Mouse (Mus musculus) C2C12 (cell line): Measurements from ENCODE around the gene Tmem184c. TPM values are rescaled to one million over a fixed set of nuclear protein-coding genes. Genes with fewer than 3 reads are reported as not detected.

ENCODE experiments used
- H3K27me3 ChIP-seq: one replicate; pipeline ENCODE4 v1.6.1; 2011; ENCODE audit not compliant: control insufficient read depth, insufficient read depth, insufficient read length
- H3K36me3 ChIP-seq: one replicate; pipeline ENCODE4 v1.6.1; 2011; ENCODE audit not compliant: control insufficient read depth, insufficient read depth
- H3K4me3 ChIP-seq: one replicate; pipeline ENCODE4 v1.5.1; 2011; ENCODE audit warnings: mild to moderate bottlenecking, control low read depth; ENCODE audit not compliant: poor library complexity, insufficient read depth, severe bottlenecking
- H3K79me2 ChIP-seq: one replicate; pipeline ENCODE4 v1.6.1; 2011; ENCODE audit not compliant: control insufficient read depth, insufficient read depth
- H3K79me3 ChIP-seq: one replicate; pipeline ENCODE4 v1.6.1; 2011; ENCODE audit warnings: low read depth, control low read depth
- H3ac ChIP-seq: one replicate; pipeline ENCODE3; 2011; ENCODE audit warnings: low read depth; ENCODE audit not compliant: control insufficient read depth, insufficient read length
- CEBPB ChIP-seq: IDR thresholded peaks from one replicate; pipeline ENCODE4 v1.6.1; 2011; ENCODE audit warnings: low read depth, mild to moderate bottlenecking, control low read depth, moderate library complexity
- CTCF ChIP-seq: IDR thresholded peaks from one replicate; pipeline ENCODE4 v1.5.1; 2011; ENCODE audit not compliant: control insufficient read depth, insufficient read depth, insufficient read length
- FOSL1 ChIP-seq: IDR thresholded peaks from one replicate; pipeline ENCODE4 v1.8.0; 2011; ENCODE audit warnings: mild to moderate bottlenecking, low read length; ENCODE audit not compliant: poor library complexity, insufficient read depth, severe bottlenecking
- MAX ChIP-seq: IDR thresholded peaks from one replicate; pipeline ENCODE4 v1.6.1; 2011; ENCODE audit warnings: mild to moderate bottlenecking, control low read depth
- MYOD1 ChIP-seq: IDR thresholded peaks from one replicate; pipeline ENCODE4 v1.6.1; 2011; ENCODE audit warnings: low read depth; ENCODE audit not compliant: control insufficient read depth, insufficient read length
- MYOG ChIP-seq: IDR thresholded peaks from one replicate; pipeline ENCODE4 v1.6.1; 2011; ENCODE audit not compliant: control insufficient read depth, insufficient read length; ENCODE audit errors: extremely low read depth
- USF1 ChIP-seq: IDR thresholded peaks from one replicate; pipeline ENCODE4 v1.6.1; 2011; ENCODE audit warnings: low read depth, mild to moderate bottlenecking, control low read depth, moderate library complexity
- long read RNA-seq, 2 experiments: library from polyadenylated mRNA; unstranded; transcript quantifications; one replicate each; pipeline ENCODE4 v2.0.0; 2019 to 2020
- polyA plus RNA-seq: library from polyadenylated mRNA; unstranded; fragments of >200 nt; fragmentation: generic; extraction: Trizol; gene quantifications from one replicate; pipeline ENCODE4 v1.2.1, GENCODE M21; 2012; ENCODE audit warnings: missing spikeins

The Tmem184c gene
- polyA plus RNA-seq: 8.3 TPM
- long read RNA-seq, experiment 1, transcript Tmem184c-201 (10 exons, 2,678 nt): major isoform, 27 of 30 reads
- long read RNA-seq, experiment 1, partial matches to known transcripts: 0 of 30 reads
- long read RNA-seq, experiment 1, other reads (novel, unspliced or antisense): 3 of 30 reads
- long read RNA-seq, experiment 2, transcript Tmem184c-201 (10 exons, 2,678 nt): major isoform, 181 of 212 reads
- long read RNA-seq, experiment 2, partial matches to known transcripts: 7 of 212 reads
- long read RNA-seq, experiment 2, other reads (novel, unspliced or antisense): 24 of 212 reads

- peak within 1 kb of the TSS; percentile 69 for H3K4me3 ChIP-seq
- peak; percentile 20 for TF ChIP-seq MAX
- TF ChIP-seq CEBPB: no peak
- peaks cover 22% of the 10 kb centered on the region for H3K79me2 ChIP-seq
- peak within 1 kb of the TSS; percentile 72 for H3ac ChIP-seq
- H3K79me3 ChIP-seq: peaks cover 9% of the 10 kb centered on the region
- no peaks in the 10 kb centered on the region for H3K27me3 ChIP-seq
- H3K36me3 ChIP-seq: peaks cover 8% of the 10 kb centered on the region
These were observed at the start of gene Tmem184c for GRCm38 (mm10) chr8:77610374-77610969. Gene Tmem184c (minus strand): TSS chr8:77610698.

DNA sequence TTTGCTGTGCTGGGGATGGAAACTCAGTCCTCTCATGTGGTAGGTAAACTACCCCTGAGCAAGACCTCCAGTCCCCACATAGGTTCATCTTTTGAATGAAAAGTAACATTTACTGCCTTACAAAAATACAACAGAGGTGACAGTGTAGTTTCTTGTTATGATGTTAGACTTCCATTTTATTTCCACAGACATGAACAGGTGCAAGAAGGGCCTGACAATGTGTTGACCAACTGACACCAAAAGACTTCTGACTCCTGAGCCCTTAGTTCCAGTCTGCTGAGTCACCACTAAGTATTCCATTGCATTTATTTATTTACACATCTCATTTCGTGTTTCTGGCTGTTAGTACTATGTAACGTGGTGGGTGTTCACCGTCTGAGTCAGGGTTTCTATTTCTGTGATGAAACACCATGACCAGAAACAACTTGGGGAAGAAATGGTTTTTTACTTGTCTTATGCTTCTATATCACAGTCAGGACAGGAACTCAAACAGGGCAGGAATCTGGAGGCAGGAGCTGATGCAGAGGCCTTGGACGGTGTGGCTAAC, 49.1 kb upstream of the Tmem184c start:
- no peak overlapping the region for H3ac ChIP-seq
- no peaks in the 10 kb centered on the region for H3K36me3 ChIP-seq
- no peaks in the 10 kb centered on the region for H3K27me3 ChIP-seq
- H3K4me3 ChIP-seq: no peak overlapping the region
- TF ChIP-seq CTCF (no peak), MAX (no peak), CEBPB (peak; percentile 22), MYOD1 (peak; percentile 82)
- no peaks in the 10 kb centered on the region for H3K79me3 ChIP-seq
- no peaks in the 10 kb centered on the region for H3K79me2 ChIP-seq

DNA sequence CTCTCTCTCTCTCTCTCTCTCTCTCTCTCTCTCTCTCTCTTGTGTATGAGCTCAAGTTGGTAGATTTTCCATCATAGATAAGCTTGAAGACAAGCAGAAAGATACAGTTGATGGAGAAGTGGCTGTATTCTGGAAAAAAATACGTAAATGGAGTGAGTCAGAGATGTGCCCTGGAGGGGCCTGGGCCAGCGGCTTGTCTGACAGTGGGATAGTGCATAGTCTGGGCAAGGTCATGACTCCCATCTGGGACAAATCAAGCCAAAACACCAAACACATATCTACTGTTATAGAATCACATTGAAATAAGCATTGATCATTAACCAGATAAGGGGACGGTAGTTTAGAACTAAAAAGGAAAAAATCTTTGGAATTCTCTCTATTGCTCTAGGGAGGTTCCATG, 47.9 kb upstream of the Tmem184c start:
- H3K27me3 ChIP-seq: no peaks in the 10 kb centered on the region
- H3K36me3 ChIP-seq: no peaks in the 10 kb centered on the region
- no peak overlapping the region for H3K4me3 ChIP-seq
- no peak for TF ChIP-seq MYOG
- TF ChIP-seq FOSL1: no peak
- no peak for TF ChIP-seq USF1
- no peak for TF ChIP-seq MYOD1
- no peak for TF ChIP-seq MAX
- no peak for TF ChIP-seq CTCF
- no peak for TF ChIP-seq CEBPB
- no peaks in the 10 kb centered on the region for H3K79me2 ChIP-seq
- H3ac ChIP-seq: no peak overlapping the region
- H3K79me3 ChIP-seq: no peaks in the 10 kb centered on the region

GRCm38 (mm10) chr8:77650646-77651190, 40.2 kb upstream of the Tmem184c start:
- H3K4me3 ChIP-seq: no peak overlapping the region
- TF ChIP-seq MAX: no peak
- no peak for TF ChIP-seq FOSL1
- TF ChIP-seq CEBPB: no peak
- no peak for TF ChIP-seq MYOD1
- no peak for TF ChIP-seq CTCF
- TF ChIP-seq USF1: no peak
- no peaks in the 10 kb centered on the region for H3K79me2 ChIP-seq
- no peak overlapping the region for H3ac ChIP-seq
- no peaks in the 10 kb centered on the region for H3K27me3 ChIP-seq
- H3K36me3 ChIP-seq: no peaks in the 10 kb centered on the region
- H3K79me3 ChIP-seq: no peaks in the 10 kb centered on the region

- Histone ChIP-seq H3K4me3 (no peak overlapping the region), H3K79me3 (no peaks in the 10 kb centered on the region), H3K36me3 (no peaks in the 10 kb centered on the region), H3ac (no peak overlapping the region), H3K79me2 (no peaks in the 10 kb centered on the region), H3K27me3 (no peaks in the 10 kb centered on the region)
- TF ChIP-seq FOSL1 (no peak), MAX (no peak), CTCF (no peak), CEBPB (no peak), MYOD1 (no peak), USF1 (no peak)
These were observed 29.8 kb upstream of the Tmem184c start for GRCm38 (mm10) chr8:77640093-77640839.
